Mouse (Mus musculus) intestine, embryonic 14.5 days (tissue): ENCODE data around the gene Cltc. TPM values are rescaled to one million over a fixed set of nuclear protein-coding genes. Genes with fewer than 3 reads are reported as not detected.

Source experiments
- ATAC-seq: fragments of 200-750 bp; cut with Nextera tagmentation; replicated peaks from 2 replicates; pipeline ENCODE4 v1.8.0; 2017; ENCODE audit warnings: low read depth, moderate number of reproducible peaks, moderate TSS enrichment, moderate library complexity; ENCODE audit not compliant: low FRiP score, low TSS enrichment
- DNase-seq: peaks from one replicate; pipeline ENCODE4 v3.0.0-alpha.2; 2018; ENCODE audit warnings: low spot score
- H3K27ac ChIP-seq: fragments of 300-500 bp; sonication (generic); 2 replicates; pipeline ENCODE4 v1.5.1; 2014; ENCODE audit warnings: low read depth, mild to moderate bottlenecking, control low read depth
- H3K27me3 ChIP-seq: fragments of 300-500 bp; sonication (generic); replicated peaks from 2 replicates; pipeline ENCODE4 v1.6.1; 2014; ENCODE audit warnings: low read length, control low read depth; ENCODE audit not compliant: control insufficient read depth, insufficient read depth
- H3K36me3 ChIP-seq: fragments of 300-500 bp; sonication (generic); 2 replicates; pipeline ENCODE4 v1.6.1; 2014; ENCODE audit warnings: low read length, control low read depth; ENCODE audit not compliant: control insufficient read depth, insufficient read depth
- H3K4me1 ChIP-seq: fragments of 300-500 bp; sonication (generic); replicated peaks from 2 replicates; pipeline ENCODE4 v1.6.1; 2014; ENCODE audit warnings: low read length, control low read depth, mixed read lengths; ENCODE audit not compliant: control insufficient read depth, insufficient read depth
- H3K4me2 ChIP-seq: fragments of 300-500 bp; sonication (generic); 2 replicates; pipeline ENCODE4 v1.6.1; 2014; ENCODE audit warnings: low read length
- H3K4me3 ChIP-seq: fragments of 300-500 bp; sonication (generic); 2 replicates; pipeline ENCODE4 v1.5.1; 2014; ENCODE audit warnings: low read depth, low read length, control low read depth, mixed read lengths
- H3K9ac ChIP-seq: fragments of 300-500 bp; sonication (generic); 2 replicates; pipeline ENCODE4 v1.6.1; 2014; ENCODE audit warnings: mild to moderate bottlenecking, low read length
- H3K9me3 ChIP-seq: fragments of 300-500 bp; sonication (generic); 2 replicates; pipeline ENCODE4 v1.6.1; 2016; ENCODE audit warnings: low read length, control low read depth; ENCODE audit not compliant: control insufficient read depth
- WGBS: fragments of 180-500 bp; shearing (Covaris S2); extraction: QIAGEN DNeasy Blood & Tissue Kit; methylation state at CpG from one replicate; pipeline ENCODE4 v1.1.7; 2014; 5-methylcytosine and 5-hydroxymethylcytosine counted together
- polyA plus RNA-seq: library from polyadenylated mRNA; unstranded; fragments of >200 nt; fragmentation: Nextera tagmentation; extraction: Ambion mirVana; gene quantifications from 2 replicates; pipeline ENCODE4 v1.2.1, GENCODE M21; 2014

Gene Cltc
- polyA plus RNA-seq, 1 experiment from 2014 or later, result 177 TPM

DNA sequence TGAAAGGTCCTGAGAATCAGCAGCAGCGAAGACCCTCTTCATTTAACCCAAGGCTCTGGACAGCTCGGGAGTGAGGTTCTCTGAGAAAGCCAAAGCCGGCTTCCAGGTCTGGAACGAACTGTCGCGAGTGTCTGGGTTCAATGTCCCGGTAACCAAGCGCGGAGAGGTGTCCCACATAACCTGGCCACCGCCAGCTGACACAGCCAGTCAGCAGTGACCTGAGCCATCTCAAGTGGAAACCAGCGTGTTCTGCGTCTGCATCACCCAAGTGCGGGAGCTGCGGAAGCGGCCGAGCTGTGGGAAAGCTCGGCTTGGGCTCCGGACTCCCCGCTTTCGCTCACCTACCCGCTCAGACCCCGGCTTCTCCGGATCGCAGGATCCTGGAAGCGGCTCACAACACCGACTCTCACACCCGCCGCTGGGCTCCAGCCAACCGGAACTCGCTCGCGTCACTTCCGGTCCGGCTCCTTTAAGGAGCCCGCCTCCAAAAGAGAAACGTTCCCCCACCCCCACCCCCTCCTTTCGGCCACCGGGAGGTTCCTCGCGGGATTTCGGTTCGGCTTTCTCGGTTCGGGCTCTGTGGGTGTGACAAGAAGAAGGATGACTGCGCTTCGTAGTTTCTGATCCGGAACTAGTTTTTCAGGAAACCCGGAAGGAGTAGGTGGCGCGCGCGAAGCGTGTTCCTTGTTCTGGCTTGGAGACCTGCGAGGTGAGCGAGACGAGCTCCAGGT is 73.8 kb downstream of the Cltc start, which contains the start of the genes Vmp1 and Ptrh2:
Vmp1 (minus strand) TSS at position 442 of the 731 bp plus-strand sequence.
Ptrh2 (plus strand) TSS at position 591 of the 731 bp plus-strand sequence.
- Histone ChIP-seq H3K4me2 (peak within 1 kb of the TSS; percentile 93), H3K36me3 (peaks cover 16% of the 10 kb centered on the region), H3K9ac (peak within 1 kb of the TSS; percentile 81), H3K27ac (peak within 1 kb of the TSS; percentile 85), H3K4me1 (peaks cover 22% of the 10 kb centered on the region), H3K4me3 (peak within 1 kb of the TSS; percentile 77), H3K9me3 (no peaks in the 10 kb centered on the region), H3K27me3 (no peaks in the 10 kb centered on the region)
- ATAC-seq (peak; percentile 95), DNase-seq (peak; percentile 98)
- WGBS, result under 1% methylated on average over 56 of the region's 56 CpGs

DNA sequence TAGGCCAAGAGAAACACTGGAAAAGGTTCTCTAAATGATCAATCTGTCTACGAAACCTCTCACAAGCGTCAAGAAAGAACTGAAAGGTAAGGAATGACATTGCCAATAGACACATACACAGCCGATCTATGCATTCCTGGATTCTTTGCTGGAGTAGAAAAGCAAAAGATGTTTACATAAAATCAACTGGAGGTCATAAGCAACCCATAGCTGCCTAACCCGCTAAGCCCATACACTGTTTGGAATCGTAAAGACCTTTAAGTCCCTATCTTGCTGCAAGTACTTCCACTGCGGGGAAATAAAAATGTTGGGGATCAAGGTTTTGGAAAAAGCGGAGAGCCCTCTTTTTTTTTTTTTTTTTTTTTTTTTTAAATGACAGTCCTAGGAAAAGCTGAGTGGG is 74.5 kb downstream of the Cltc start:
- DNase-seq, result no peak
- Histone ChIP-seq H3K9me3 (no peaks in the 10 kb centered on the region), H3K4me3 (peak overlapping the region; percentile 77), H3K27me3 (no peaks in the 10 kb centered on the region), H3K9ac (peak overlapping the region; percentile 81), H3K36me3 (peaks cover 12% of the 10 kb centered on the region), H3K4me1 (peaks cover 22% of the 10 kb centered on the region), H3K4me2 (peak overlapping the region; percentile 93), H3K27ac (no peak overlapping the region; the same call in 1 of the 2 replicates)
- no peak for ATAC-seq
- 27% methylated on average over 7 of the region's 7 CpGs for WGBS

DNA sequence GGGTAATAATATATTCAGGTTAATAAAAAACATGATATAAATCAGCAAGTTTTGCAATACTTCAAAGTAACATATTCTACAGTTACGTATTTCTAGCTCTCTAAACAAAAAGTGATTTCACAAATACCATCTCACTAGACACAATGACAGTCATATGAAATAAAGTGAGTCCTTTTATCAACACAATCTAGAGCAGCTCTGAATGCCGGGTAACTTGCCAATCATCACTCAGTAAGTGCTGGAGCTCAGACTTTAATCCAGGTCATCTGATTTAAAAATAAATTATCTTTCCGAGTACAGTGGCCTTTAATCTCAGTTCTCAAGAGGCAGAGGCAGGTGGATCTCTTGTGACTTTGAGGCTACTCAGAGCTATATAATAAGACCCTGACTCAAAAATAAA is 75.9 kb downstream of the Cltc start:
- no peak for DNase-seq
- Histone ChIP-seq H3K27ac (no peak overlapping the region), H3K4me3 (no peak overlapping the region), H3K4me1 (peaks cover 22% of the 10 kb centered on the region), H3K36me3 (no peaks in the 10 kb centered on the region), H3K9ac (no peak overlapping the region), H3K9me3 (no peaks in the 10 kb centered on the region), H3K27me3 (no peaks in the 10 kb centered on the region), H3K4me2 (no peak overlapping the region)
- WGBS, result 85% methylated on average over 3 of the region's 3 CpGs
- ATAC-seq, result no peak

DNA sequence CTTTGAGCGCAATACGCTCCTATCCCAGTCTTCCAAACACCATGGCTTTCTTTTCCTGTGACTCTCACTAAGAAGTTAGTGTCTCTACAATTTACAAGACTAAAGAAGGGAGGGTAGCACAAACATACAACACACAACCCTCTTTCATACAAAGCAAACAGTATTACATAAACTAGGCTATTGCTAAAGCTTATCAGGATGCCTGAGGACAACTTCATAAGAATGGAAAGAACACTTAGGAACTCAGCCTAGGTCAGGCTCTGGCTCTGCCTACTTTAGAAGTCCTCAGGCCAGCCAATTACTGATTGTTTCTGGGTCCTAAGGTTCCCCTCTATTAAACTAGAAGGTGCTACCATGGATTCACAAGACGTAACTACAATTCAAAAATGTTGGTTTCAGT is 76.6 kb downstream of the Cltc start:
- H3K27ac ChIP-seq, result no peak overlapping the region
- no peak overlapping the region for H3K9ac ChIP-seq
- no peaks in the 10 kb centered on the region for H3K36me3 ChIP-seq
- no peaks in the 10 kb centered on the region for H3K27me3 ChIP-seq
- WGBS, result 92% methylated on average over 3 of the region's 3 CpGs
- H3K9me3 ChIP-seq, result no peaks in the 10 kb centered on the region
- DNase-seq (no peak), ATAC-seq (no peak)
- H3K4me3 ChIP-seq, result no peak overlapping the region
- peaks cover 19% of the 10 kb centered on the region for H3K4me1 ChIP-seq
- no peak overlapping the region for H3K4me2 ChIP-seq

DNA sequence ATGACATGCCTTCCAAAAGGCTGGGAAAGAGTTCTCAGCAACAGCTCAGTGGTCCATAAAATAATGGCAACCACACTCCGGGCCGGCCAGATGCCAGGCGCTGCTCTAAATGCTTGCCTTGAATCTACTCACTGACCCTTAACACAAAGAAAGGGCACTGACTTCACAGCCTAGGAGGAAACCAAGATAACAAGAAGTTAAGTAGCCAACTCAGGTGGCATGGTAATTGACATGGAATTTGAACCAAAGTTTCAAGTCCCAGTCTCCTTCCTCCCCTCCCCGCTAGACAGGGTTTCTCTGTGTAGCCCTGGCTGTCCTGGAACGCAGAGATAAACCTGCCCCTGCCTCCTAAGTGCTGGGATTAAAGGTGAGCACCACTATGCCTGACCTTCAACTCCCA is 78.4 kb downstream of the Cltc start:
- ATAC-seq, result no peak
- WGBS, result 77% methylated on average over 5 of the region's 5 CpGs
- Histone ChIP-seq H3K9me3 (no peaks in the 10 kb centered on the region), H3K27ac (no peak overlapping the region), H3K4me3 (no peak overlapping the region), H3K27me3 (no peaks in the 10 kb centered on the region), H3K36me3 (no peaks in the 10 kb centered on the region), H3K9ac (no peak overlapping the region), H3K4me1 (peaks cover 7% of the 10 kb centered on the region), H3K4me2 (no peak overlapping the region)
- DNase-seq, result no peak

DNA sequence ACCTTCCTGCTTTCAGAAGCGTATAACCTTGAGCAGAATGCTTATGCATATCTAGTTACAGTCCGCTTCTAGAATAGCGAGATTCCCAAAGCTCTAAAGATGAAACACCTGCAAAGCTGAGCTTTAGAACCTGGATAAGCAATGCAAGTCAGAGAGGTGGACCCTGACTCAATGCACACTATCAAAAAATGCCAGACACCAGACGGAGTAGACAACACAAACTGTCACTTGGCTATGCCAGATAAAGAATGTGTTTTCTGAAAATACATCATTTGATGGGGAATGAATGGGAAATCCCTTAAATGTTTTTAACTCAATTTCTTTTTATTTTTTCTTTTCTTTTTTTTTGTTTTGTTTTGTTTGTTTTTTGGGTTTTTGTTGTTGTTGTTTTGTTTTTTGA is 81.8 kb downstream of the Cltc start:
- no peak overlapping the region for H3K4me2 ChIP-seq
- no peaks in the 10 kb centered on the region for H3K4me1 ChIP-seq
- H3K27me3 ChIP-seq, result no peaks in the 10 kb centered on the region
- 86% methylated on average over 4 of the region's 4 CpGs for WGBS
- H3K4me3 ChIP-seq, result no peak overlapping the region
- H3K9me3 ChIP-seq, result no peaks in the 10 kb centered on the region
- no peak overlapping the region for H3K27ac ChIP-seq
- no peak overlapping the region for H3K9ac ChIP-seq
- H3K36me3 ChIP-seq, result no peaks in the 10 kb centered on the region
- ATAC-seq, result no peak
- no peak for DNase-seq

DNA sequence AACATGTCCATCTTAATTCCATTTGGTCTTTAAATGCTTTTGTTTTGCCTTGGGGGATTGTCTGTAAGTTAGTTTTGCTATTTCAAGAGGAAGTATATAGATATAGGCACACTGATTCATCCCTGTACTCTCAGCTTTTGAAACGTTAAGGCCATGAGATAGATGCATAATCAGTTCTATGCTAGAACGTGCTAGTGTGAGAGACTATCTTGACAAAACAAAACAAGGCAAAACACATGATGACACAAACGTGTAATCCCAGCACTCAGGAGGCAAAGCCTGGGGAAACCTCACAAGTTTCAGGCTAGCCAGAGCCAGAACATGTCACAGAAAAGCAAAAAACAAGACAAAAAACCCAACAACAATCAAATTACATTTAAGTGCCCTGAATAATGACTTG is 84.6 kb downstream of the Cltc start:
- no peak for ATAC-seq
- Histone ChIP-seq H3K27me3 (no peaks in the 10 kb centered on the region), H3K4me2 (no peak overlapping the region), H3K9ac (no peak overlapping the region), H3K9me3 (no peaks in the 10 kb centered on the region), H3K4me3 (no peak overlapping the region), H3K27ac (no peak overlapping the region), H3K4me1 (no peaks in the 10 kb centered on the region), H3K36me3 (no peaks in the 10 kb centered on the region)
- DNase-seq, result no peak
- WGBS, result 78% methylated on average over 3 of the region's 3 CpGs

DNA sequence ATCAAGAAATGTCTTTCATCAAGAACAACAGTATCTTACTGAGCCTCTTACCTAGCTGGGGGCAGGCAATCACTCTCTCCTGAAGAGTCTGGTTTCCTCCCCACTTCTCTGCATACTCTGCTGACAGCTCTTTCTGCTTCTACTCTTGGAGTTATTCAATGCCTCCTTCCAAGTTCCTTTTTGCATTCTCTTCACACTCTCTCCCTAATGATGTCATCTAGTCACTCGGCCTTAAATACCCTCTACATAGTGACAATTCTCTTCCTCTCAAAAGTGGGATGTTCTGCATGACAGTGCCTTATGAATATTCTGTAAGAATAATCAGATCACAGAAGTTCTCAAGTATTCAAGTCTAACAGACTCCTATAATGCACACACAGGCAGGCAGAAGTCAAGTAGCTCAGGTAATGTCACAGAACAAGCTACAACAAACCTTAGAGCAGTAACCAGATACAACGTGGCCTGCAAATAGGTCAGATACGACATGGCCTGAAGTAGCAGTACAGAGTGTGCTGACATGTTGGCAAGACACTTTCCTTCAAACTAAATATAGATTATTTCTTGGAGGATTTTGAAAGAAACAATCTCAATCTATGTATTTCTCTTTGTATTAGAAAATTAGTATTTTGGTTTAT is 86.2 kb downstream of the Cltc start:
- WGBS, result 71% methylated on average over 3 of the region's 3 CpGs
- Histone ChIP-seq H3K4me2 (no peak overlapping the region), H3K4me3 (no peak overlapping the region), H3K9me3 (no peaks in the 10 kb centered on the region), H3K4me1 (no peaks in the 10 kb centered on the region), H3K36me3 (no peaks in the 10 kb centered on the region), H3K27ac (no peak overlapping the region), H3K9ac (no peak overlapping the region), H3K27me3 (no peaks in the 10 kb centered on the region)
- no peak for ATAC-seq
- DNase-seq, result no peak

DNA sequence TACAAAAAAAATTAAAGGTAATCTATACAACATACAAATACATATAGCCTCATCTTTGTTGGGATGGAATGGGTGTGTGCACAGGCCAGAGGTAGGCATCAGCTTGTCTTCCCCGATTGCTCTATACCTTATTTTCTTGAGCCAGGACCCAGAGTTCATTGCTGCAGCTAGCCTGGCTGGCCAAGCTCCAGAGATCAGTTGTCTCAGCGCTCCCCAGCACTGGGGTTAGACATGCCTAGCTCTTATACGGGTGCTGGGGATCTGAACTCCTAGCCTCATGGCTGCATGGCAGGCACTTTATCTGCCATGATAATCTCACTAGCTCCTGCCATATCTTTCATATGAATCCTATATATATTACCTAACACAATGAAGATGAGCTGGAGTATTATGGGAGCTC is 89.2 kb downstream of the Cltc start:
- DNase-seq (no peak), ATAC-seq (no peak)
- no peak overlapping the region for H3K27ac ChIP-seq
- no peaks in the 10 kb centered on the region for H3K27me3 ChIP-seq
- H3K4me3 ChIP-seq, result no peak overlapping the region
- 87% methylated on average over 3 of the region's 3 CpGs for WGBS
- no peaks in the 10 kb centered on the region for H3K4me1 ChIP-seq
- no peak overlapping the region for H3K4me2 ChIP-seq
- peaks cover 23% of the 10 kb centered on the region for H3K36me3 ChIP-seq
- no peaks in the 10 kb centered on the region for H3K9me3 ChIP-seq
- H3K9ac ChIP-seq, result no peak overlapping the region
